Mouse (Mus musculus): ENCODE measurements at regions not wholly inside any gene's neighbourhood (a gene's known extent, or its start where the extent isn't known, plus 50 kb on each side); places are given as distances from the start of the nearest gene placed in this dataset.

DNA sequence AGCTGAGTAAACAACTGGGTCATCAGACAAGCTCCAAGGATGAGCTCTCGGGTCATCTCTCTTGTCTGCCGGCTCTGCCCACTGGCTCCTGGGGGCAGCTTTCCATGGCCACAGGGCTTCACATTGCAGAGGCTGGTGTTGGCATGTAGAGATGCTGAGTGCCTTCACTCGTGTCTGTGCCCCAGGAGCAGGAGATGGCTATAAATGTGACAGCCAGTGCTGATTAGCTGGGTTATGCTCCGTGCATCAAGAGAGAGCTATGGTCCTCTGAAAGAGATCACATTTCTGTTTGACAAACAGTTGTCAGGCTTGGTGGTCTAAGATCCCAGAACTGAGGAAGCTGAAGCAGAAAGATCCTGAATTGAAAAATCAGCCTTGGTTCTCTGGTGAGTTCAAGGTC, 795.4 kb upstream of the Car8 start:
- Histone ChIP-seq H3K4me1 (replicated peaks; ENCODE audit: control insufficient read depth, insufficient read depth, low read length) (no peaks in the 10 kb centered on the region), H3K4me2 (ENCODE audit: low read depth, low read length) (no peak overlapping the region), H3K4me3 (ENCODE audit: low read length) (no peak overlapping the region), H3K9me3 (ENCODE audit: control insufficient read depth, low read length) (no peaks in the 10 kb centered on the region), H3K36me3 (ENCODE audit: control insufficient read depth, insufficient read depth, low read length) (no peaks in the 10 kb centered on the region), H3K27ac (ENCODE audit: low read length) (no peak overlapping the region), H3K27me3 (ENCODE audit: control insufficient read depth, insufficient read depth, low read depth, low read length) (no peaks in the 10 kb centered on the region), H3K9ac (ENCODE audit: low read length) (no peak overlapping the region)
- 32% methylated on average over 4 of the region's 4 CpGs for WGBS
- no peak for ATAC-seq (ENCODE audit: low read depth)

DNA sequence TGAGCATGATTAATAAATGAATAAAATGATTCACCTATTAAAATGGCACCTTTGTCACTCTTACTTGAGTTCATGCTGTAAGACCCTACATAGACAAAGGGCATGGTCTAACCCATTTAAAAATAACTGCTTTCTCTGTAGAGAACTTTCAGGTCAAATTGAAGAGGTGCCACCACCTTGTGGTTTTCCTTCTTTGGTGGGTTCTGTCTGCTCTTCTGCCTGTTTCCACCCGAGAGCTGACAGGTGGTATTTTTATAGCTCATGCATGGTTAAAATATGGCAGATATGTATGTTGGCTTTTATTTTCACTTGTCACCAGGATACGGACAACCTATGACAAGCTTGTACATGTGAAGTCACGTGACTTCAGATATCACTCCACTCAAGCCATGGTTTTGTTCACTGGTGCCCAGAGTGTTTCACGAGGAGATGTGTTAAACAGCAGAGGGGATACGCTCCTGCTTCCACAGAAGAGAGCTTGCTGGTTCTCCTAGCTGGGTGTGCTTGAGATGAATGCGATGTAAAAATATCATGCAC, 794.3 kb upstream of the Car8 start:
- H3K9me3 ChIP-seq (ENCODE audit: control insufficient read depth, low read length) = no peaks in the 10 kb centered on the region
- H3K27ac ChIP-seq (ENCODE audit: low read length) = no peak overlapping the region
- no peaks in the 10 kb centered on the region for H3K36me3 ChIP-seq (ENCODE audit: control insufficient read depth, insufficient read depth, low read length)
- WGBS = 84% methylated on average over 6 of the region's 6 CpGs
- no peaks in the 10 kb centered on the region for H3K27me3 ChIP-seq (ENCODE audit: control insufficient read depth, insufficient read depth, low read depth, low read length)
- no peak overlapping the region for H3K9ac ChIP-seq (ENCODE audit: low read length)
- H3K4me1 ChIP-seq (replicated peaks; ENCODE audit: control insufficient read depth, insufficient read depth, low read length) = no peaks in the 10 kb centered on the region
- no peak for ATAC-seq (ENCODE audit: low read depth)
- no peak overlapping the region for H3K4me2 ChIP-seq (ENCODE audit: low read depth, low read length)
- H3K4me3 ChIP-seq (ENCODE audit: low read length) = no peak overlapping the region

DNA sequence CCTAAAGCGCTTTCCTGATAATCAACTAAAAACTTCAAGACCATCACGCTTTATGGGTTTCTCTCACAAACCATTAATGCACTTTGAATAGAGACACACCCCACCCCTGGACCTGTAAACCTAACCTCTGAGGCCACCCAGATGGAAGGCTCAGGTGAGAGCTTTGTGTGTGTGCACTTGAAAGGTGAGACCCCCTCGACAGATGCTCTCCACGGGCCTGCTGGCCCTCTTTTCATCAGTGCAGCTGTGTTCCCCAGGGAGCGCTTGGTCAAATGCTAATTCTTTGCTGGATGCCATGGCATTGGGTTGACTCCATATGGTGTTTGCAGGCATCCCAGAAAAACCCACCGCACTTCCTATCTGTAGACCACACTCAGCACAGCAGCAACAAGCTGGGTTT, 792.8 kb upstream of the Car8 start:
- H3K4me3 ChIP-seq (ENCODE audit: low read length) = no peak overlapping the region
- H3K4me1 ChIP-seq (replicated peaks; ENCODE audit: control insufficient read depth, insufficient read depth, low read length) = no peaks in the 10 kb centered on the region; the same call in 1 of the 2 replicates
- 48% methylated on average over 6 of the region's 6 CpGs for WGBS
- H3K27ac ChIP-seq (ENCODE audit: low read length) = no peak overlapping the region
- H3K4me2 ChIP-seq (ENCODE audit: low read depth, low read length) = no peak overlapping the region
- no peaks in the 10 kb centered on the region for H3K27me3 ChIP-seq (ENCODE audit: control insufficient read depth, insufficient read depth, low read depth, low read length)
- no peak overlapping the region for H3K9ac ChIP-seq (ENCODE audit: low read length)
- no peaks in the 10 kb centered on the region for H3K36me3 ChIP-seq (ENCODE audit: control insufficient read depth, insufficient read depth, low read length)
- no peaks in the 10 kb centered on the region for H3K9me3 ChIP-seq (ENCODE audit: control insufficient read depth, low read length)
- ATAC-seq (ENCODE audit: low read depth) = no peak

DNA sequence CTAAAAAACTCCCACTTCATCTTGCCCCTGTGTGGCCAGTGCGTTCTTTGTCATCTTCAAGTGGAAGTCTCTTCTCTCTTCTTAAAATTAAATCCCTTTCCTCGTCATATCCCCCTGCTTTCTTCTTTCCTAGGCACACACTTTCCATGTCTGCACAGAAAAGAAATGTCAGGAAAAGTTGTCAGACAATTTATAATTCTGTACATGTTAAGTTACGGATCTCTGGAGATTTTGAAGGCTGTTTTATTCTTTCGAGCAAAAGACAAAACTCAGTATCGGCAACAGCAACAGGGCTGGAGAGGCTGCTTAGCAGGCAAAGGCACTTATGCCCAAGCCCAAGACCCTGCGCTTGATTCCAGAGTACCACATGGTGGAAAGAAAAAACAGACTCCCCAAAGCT, 790.1 kb upstream of the Car8 start:
- Histone ChIP-seq H3K36me3 (ENCODE audit: control insufficient read depth, insufficient read depth, low read length) (no peaks in the 10 kb centered on the region), H3K27me3 (ENCODE audit: control insufficient read depth, insufficient read depth, low read depth, low read length) (no peaks in the 10 kb centered on the region), H3K4me3 (ENCODE audit: low read length) (0 out of 2 replicates have a peak overlapping the region, but pooled peaks have one; percentile 2), H3K9me3 (ENCODE audit: control insufficient read depth, low read length) (no peaks in the 10 kb centered on the region), H3K9ac (ENCODE audit: low read length) (no peak overlapping the region), H3K27ac (ENCODE audit: low read length) (no peak overlapping the region), H3K4me1 (replicated peaks; ENCODE audit: control insufficient read depth, insufficient read depth, low read length) (no peaks in the 10 kb centered on the region; the same call in 1 of the 2 replicates), H3K4me2 (ENCODE audit: low read depth, low read length) (peak overlapping the region; percentile 68)
- no peak for ATAC-seq (ENCODE audit: low read depth)
- 19% methylated on average over 6 of the region's 6 CpGs for WGBS

DNA sequence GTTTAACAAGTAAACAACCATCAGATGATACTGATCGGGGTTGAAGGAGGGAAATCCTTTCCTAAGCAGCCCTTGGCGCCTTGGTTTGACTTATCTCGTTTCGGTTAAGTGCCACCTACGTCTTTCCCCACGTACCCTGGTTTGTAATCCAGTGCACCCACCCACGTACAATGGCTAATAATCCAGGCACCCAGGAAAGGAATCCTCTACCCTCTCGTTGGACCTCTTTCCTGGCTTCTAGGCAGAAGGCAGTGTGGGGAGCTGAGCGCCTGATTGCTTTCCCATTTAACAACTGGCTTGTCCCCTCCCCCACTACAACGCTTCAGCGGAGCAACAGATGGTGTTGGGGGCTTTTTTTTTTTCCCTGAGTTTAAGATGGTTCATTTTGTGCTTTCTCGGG, 789.6 kb upstream of the Car8 start:
- Histone ChIP-seq H3K36me3 (ENCODE audit: control insufficient read depth, insufficient read depth, low read length) (no peaks in the 10 kb centered on the region), H3K27ac (ENCODE audit: low read length) (no peak overlapping the region), H3K9me3 (ENCODE audit: control insufficient read depth, low read length) (no peaks in the 10 kb centered on the region), H3K4me2 (ENCODE audit: low read depth, low read length) (peak overlapping the region; percentile 68), H3K27me3 (ENCODE audit: control insufficient read depth, insufficient read depth, low read depth, low read length) (no peaks in the 10 kb centered on the region), H3K9ac (ENCODE audit: low read length) (peak overlapping the region; percentile 59), H3K4me1 (replicated peaks; ENCODE audit: control insufficient read depth, insufficient read depth, low read length) (no peaks in the 10 kb centered on the region; the same call in 1 of the 2 replicates), H3K4me3 (ENCODE audit: low read length) (peak overlapping the region; percentile 51)
- WGBS = under 1% methylated on average over 12 of the region's 12 CpGs
- peak; percentile 37; the same call in 1 of the 2 replicates for ATAC-seq (ENCODE audit: low read depth)

DNA sequence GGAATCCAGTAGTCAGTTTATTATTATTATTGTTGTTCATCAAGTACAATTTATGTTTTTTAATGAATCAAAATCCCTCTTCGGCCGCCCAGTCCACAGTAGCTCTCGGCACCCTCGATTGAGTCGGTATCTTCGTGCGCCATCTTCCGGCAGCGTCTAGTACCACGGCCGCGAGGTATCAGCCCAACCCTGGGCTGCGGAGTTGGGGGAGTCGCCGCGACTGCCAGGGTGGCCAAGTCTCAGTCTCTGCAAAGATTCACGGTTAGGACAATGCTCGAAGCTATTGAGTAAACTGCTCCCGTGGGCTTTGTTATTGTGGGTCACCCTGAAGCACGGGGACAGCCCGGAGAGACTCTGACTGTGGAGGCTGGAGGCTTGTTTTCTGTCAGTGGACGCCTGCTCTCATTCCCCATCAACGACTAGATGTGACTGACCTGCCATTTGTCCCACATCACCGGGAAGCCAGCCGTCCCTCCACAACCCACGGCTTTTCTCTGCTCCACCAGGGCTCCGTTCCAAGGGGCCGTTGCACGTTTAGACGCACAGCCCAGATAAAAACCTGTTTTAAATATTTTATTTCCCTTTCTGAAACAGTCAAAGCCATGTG, 789.1 kb upstream of the Car8 start:
- no peaks in the 10 kb centered on the region; the same call in 1 of the 2 replicates for H3K4me1 ChIP-seq (replicated peaks; ENCODE audit: control insufficient read depth, insufficient read depth, low read length)
- H3K9me3 ChIP-seq (ENCODE audit: control insufficient read depth, low read length) = no peaks in the 10 kb centered on the region
- WGBS = under 1% methylated on average over 30 of the region's 30 CpGs
- no peaks in the 10 kb centered on the region for H3K27me3 ChIP-seq (ENCODE audit: control insufficient read depth, insufficient read depth, low read depth, low read length)
- peak overlapping the region; percentile 51 for H3K4me3 ChIP-seq (ENCODE audit: low read length)
- peak overlapping the region; percentile 59 for H3K9ac ChIP-seq (ENCODE audit: low read length)
- ATAC-seq (ENCODE audit: low read depth) = peak; percentile 89
- peak overlapping the region; percentile 68 for H3K4me2 ChIP-seq (ENCODE audit: low read depth, low read length)
- H3K27ac ChIP-seq (ENCODE audit: low read length) = no peak overlapping the region
- H3K36me3 ChIP-seq (ENCODE audit: control insufficient read depth, insufficient read depth, low read length) = no peaks in the 10 kb centered on the region

DNA sequence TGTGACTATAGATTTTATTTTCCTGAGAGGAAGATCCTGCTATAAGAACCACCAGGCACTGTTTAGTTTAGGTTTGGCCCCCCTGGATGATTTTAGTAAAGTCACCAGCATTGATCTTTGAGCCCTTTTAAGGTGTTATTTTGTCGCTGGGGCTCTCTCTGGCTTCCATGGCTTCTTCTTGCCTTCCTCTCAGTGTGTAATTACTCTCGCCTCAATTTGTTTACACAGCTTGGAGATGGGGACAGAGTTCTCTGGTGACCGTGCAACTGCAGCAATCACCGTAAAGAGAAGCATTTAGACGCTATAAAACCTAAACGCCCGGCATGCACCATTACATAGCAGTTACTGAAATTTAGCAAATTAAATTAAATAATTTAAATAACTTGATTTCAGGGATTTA, 788.5 kb upstream of the Car8 start:
- WGBS = 10% methylated on average over 7 of the region's 7 CpGs
- no peaks in the 10 kb centered on the region for H3K27me3 ChIP-seq (ENCODE audit: control insufficient read depth, insufficient read depth, low read depth, low read length)
- H3K4me2 ChIP-seq (ENCODE audit: low read depth, low read length) = peak overlapping the region; percentile 33; the same call in 1 of the 2 replicates
- no peak overlapping the region for H3K4me3 ChIP-seq (ENCODE audit: low read length)
- no peak overlapping the region for H3K9ac ChIP-seq (ENCODE audit: low read length)
- H3K27ac ChIP-seq (ENCODE audit: low read length) = no peak overlapping the region
- H3K36me3 ChIP-seq (ENCODE audit: control insufficient read depth, insufficient read depth, low read length) = no peaks in the 10 kb centered on the region
- ATAC-seq (ENCODE audit: low read depth) = no peak
- no peaks in the 10 kb centered on the region; the same call in none of the 2 replicates for H3K4me1 ChIP-seq (replicated peaks; ENCODE audit: control insufficient read depth, insufficient read depth, low read length)
- no peaks in the 10 kb centered on the region for H3K9me3 ChIP-seq (ENCODE audit: control insufficient read depth, low read length)

DNA sequence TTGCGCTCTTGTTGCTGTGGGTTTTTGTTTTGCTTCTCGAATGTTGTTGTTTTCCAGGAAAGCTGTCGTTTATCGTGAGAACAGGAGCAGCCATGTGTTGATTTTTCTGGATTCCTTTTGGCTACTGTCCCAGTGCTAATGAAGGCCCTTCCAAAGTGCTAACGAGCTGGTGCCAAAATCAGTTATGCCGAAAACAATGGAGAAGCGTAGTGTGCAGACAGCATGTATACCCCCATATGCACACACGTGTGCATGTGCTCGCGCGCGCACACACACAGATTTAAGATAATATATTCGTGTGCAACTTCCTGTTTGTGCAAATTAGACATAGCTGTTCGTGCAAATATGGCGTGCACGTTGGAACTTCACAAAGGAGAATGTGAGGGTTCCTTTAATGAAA, 788.0 kb upstream of the Car8 start:
- H3K36me3 ChIP-seq (ENCODE audit: control insufficient read depth, insufficient read depth, low read length) = no peaks in the 10 kb centered on the region

DNA sequence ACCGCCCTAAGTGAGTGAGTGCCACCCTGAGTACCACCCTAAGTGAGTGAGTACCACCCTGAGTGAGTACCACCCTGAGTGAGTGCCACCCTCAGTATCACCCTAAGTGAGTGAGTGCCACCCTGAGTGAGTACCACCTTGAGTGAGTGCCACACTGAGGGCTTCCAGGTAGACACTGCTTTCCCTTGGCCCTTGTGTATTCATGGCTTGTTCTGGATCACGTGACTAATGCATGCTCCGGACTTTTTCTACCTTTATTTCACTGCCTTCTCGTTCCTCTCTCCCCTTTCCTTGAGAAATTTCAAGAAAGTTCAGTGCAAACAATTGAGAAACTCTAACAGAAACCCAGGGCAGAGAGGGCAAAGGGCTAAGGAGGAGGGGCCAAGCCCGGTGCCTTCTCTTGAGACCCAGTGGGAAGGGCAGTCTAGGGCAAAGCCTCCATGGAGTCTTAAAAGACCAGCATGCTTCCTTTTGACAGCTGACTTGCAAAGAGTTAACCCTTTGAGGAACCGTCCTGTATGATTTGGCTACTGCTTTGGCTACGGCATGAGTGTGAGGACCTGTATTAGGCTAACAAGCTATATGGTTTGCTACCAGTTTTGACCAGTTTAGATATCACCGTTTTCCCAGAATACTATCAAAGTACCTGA, 787.1 kb upstream of the Car8 start:
- WGBS = 57% methylated on average over 8 of the region's 8 CpGs
- Histone ChIP-seq H3K4me2 (ENCODE audit: low read depth, low read length) (no peak overlapping the region), H3K27ac (ENCODE audit: low read length) (no peak overlapping the region), H3K9me3 (ENCODE audit: control insufficient read depth, low read length) (no peaks in the 10 kb centered on the region), H3K4me1 (replicated peaks; ENCODE audit: control insufficient read depth, insufficient read depth, low read length) (no peaks in the 10 kb centered on the region; the same call in none of the 2 replicates), H3K4me3 (ENCODE audit: low read length) (no peak overlapping the region), H3K36me3 (ENCODE audit: control insufficient read depth, insufficient read depth, low read length) (no peaks in the 10 kb centered on the region), H3K9ac (ENCODE audit: low read length) (no peak overlapping the region), H3K27me3 (ENCODE audit: control insufficient read depth, insufficient read depth, low read depth, low read length) (no peaks in the 10 kb centered on the region)
- no peak for ATAC-seq (ENCODE audit: low read depth)

More for the DNA sequence above, 788.0 kb upstream of the Car8 start:
- H3K4me1 ChIP-seq (replicated peaks; ENCODE audit: control insufficient read depth, insufficient read depth, low read length) = no peaks in the 10 kb centered on the region; the same call in none of the 2 replicates
- H3K9ac ChIP-seq (ENCODE audit: low read length) = no peak overlapping the region
- no peak overlapping the region for H3K4me3 ChIP-seq (ENCODE audit: low read length)
- H3K4me2 ChIP-seq (ENCODE audit: low read depth, low read length) = no peak overlapping the region
- ATAC-seq (ENCODE audit: low read depth) = no peak
- no peak overlapping the region for H3K27ac ChIP-seq (ENCODE audit: low read length)
- H3K27me3 ChIP-seq (ENCODE audit: control insufficient read depth, insufficient read depth, low read depth, low read length) = no peaks in the 10 kb centered on the region
- H3K9me3 ChIP-seq (ENCODE audit: control insufficient read depth, low read length) = no peaks in the 10 kb centered on the region
- WGBS = 68% methylated on average over 16 of the region's 16 CpGs
